Mouse (Mus musculus): ENCODE measurements at regions not wholly inside any gene's neighbourhood (a gene's known extent, or its start where the extent isn't known, plus 50 kb on each side); places are given as distances from the start of the nearest gene placed in this dataset.

GRCm38 (mm10) chr17:50397324-50397723 lies 103.9 kb upstream of the Dazl start:
- TF ChIP-seq CTCF (IDR thresholded peaks at IDR 0.05; ENCODE audit: borderline replicate concordance, insufficient read depth, low read depth, low read length) = no peak
- TF ChIP-seq POLR2A (IDR thresholded peaks at IDR 0.05; ENCODE audit: borderline replicate concordance, insufficient read depth, low read length) = no peak
